Mouse (Mus musculus): ENCODE measurements at regions not wholly inside any gene's neighbourhood (a gene's known extent, or its start where the extent isn't known, plus 50 kb on each side); places are given as distances from the start of the nearest gene placed in this dataset.

GRCm38 (mm10) chr9:120867861-120868260 lies 61.2 kb upstream of the Ctnnb1 start:
- TF ChIP-seq CTCF (IDR thresholded peaks at IDR 0.05) (no peak), POLR2A (IDR thresholded peaks at IDR 0.05; ENCODE audit: insufficient read depth, low read depth, low read length) (no peak), EP300 (IDR thresholded peaks at IDR 0.05; ENCODE audit: insufficient read depth, low read depth, low read length) (no peak)
